Mouse (Mus musculus): ENCODE measurements around the gene Pdha2. TPM values are rescaled to one million over a fixed set of nuclear protein-coding genes. Genes with fewer than 3 reads are reported as not detected.

The Pdha2 gene
- polyA plus RNA-seq, 1 experiment from 2014 or later = not detected

GRCm38 (mm10) chr3:141216237-141216636 is 4.1 kb upstream of the Pdha2 start:
- H3K4me1 ChIP-seq (ENCODE audit: control insufficient read depth, insufficient read depth, low read length) = peaks cover 9% of the 10 kb centered on the region; the same call in 1 of the 2 replicates
- no peak overlapping the region for H3K27ac ChIP-seq (ENCODE audit: low read length)
- H3K27me3 ChIP-seq (ENCODE audit: control insufficient read depth, insufficient read depth, low read length) = no peaks in the 10 kb centered on the region
- H3K4me3 ChIP-seq (ENCODE audit: low read length) = no peak overlapping the region
- no peak for ATAC-seq (replicated peaks; ENCODE audit: extremely low read depth, insufficient read depth, low FRiP score)
- no peak overlapping the region for H3K9ac ChIP-seq (ENCODE audit: low read length)
- no peaks in the 10 kb centered on the region; the same call in 1 of the 2 replicates for H3K9me3 ChIP-seq (replicated peaks; ENCODE audit: control insufficient read depth, low read length)
- no peaks in the 10 kb centered on the region for H3K36me3 ChIP-seq (ENCODE audit: control insufficient read depth, insufficient read depth)
- 68% methylated on average over 6 of the region's 6 CpGs for WGBS
- no peak overlapping the region for H3K4me2 ChIP-seq (ENCODE audit: low read depth, low read length)

GRCm38 (mm10) chr3:141214789-141215188 is 2.6 kb upstream of the Pdha2 start:
- H3K4me2 ChIP-seq (ENCODE audit: low read depth, low read length) = no peak overlapping the region
- H3K4me3 ChIP-seq (ENCODE audit: low read length) = no peak overlapping the region
- no peak for ATAC-seq (replicated peaks; ENCODE audit: extremely low read depth, insufficient read depth, low FRiP score)
- WGBS = 59% methylated on average over 2 of the region's 2 CpGs
- H3K9ac ChIP-seq (ENCODE audit: low read length) = no peak overlapping the region
- peaks cover 9% of the 10 kb centered on the region; the same call in 1 of the 2 replicates for H3K4me1 ChIP-seq (ENCODE audit: control insufficient read depth, insufficient read depth, low read length)
- no peak overlapping the region for H3K27ac ChIP-seq (ENCODE audit: low read length)
- no peaks in the 10 kb centered on the region; the same call in 1 of the 2 replicates for H3K9me3 ChIP-seq (replicated peaks; ENCODE audit: control insufficient read depth, low read length)
- H3K27me3 ChIP-seq (ENCODE audit: control insufficient read depth, insufficient read depth, low read length) = no peaks in the 10 kb centered on the region
- no peaks in the 10 kb centered on the region for H3K36me3 ChIP-seq (ENCODE audit: control insufficient read depth, insufficient read depth)

- Histone ChIP-seq H3K36me3 (ENCODE audit: control insufficient read depth, insufficient read depth) (no peaks in the 10 kb centered on the region), H3K4me3 (ENCODE audit: low read length) (no peak overlapping the region), H3K4me1 (ENCODE audit: control insufficient read depth, insufficient read depth, low read length) (peaks cover 9% of the 10 kb centered on the region; the same call in 1 of the 2 replicates), H3K27ac (ENCODE audit: low read length) (no peak overlapping the region), H3K9ac (ENCODE audit: low read length) (no peak overlapping the region), H3K27me3 (ENCODE audit: control insufficient read depth, insufficient read depth, low read length) (no peaks in the 10 kb centered on the region), H3K4me2 (ENCODE audit: low read depth, low read length) (no peak overlapping the region), H3K9me3 (replicated peaks; ENCODE audit: control insufficient read depth, low read length) (no peaks in the 10 kb centered on the region; the same call in 1 of the 2 replicates)
- ATAC-seq (replicated peaks; ENCODE audit: extremely low read depth, insufficient read depth, low FRiP score) = no peak
These were observed 2.0 kb upstream of the Pdha2 start for GRCm38 (mm10) chr3:141214197-141214596.

- Histone ChIP-seq H3K27me3 (ENCODE audit: control insufficient read depth, insufficient read depth, low read length) (no peaks in the 10 kb centered on the region), H3K4me3 (ENCODE audit: low read length) (no peak overlapping the region), H3K36me3 (ENCODE audit: control insufficient read depth, insufficient read depth) (no peaks in the 10 kb centered on the region)
These were observed 511 bp downstream of the Pdha2 start for GRCm38 (mm10) chr3:141211644-141212043.

GRCm38 (mm10) chr3:141201766-141202165 is 10.4 kb downstream of the Pdha2 start:
- H3K4me1 ChIP-seq (ENCODE audit: control insufficient read depth, insufficient read depth, low read length) = no peaks in the 10 kb centered on the region
- H3K27me3 ChIP-seq (ENCODE audit: control insufficient read depth, insufficient read depth, low read length) = no peaks in the 10 kb centered on the region
- ATAC-seq (replicated peaks; ENCODE audit: extremely low read depth, insufficient read depth, low FRiP score) = no peak
- H3K9me3 ChIP-seq (replicated peaks; ENCODE audit: control insufficient read depth, low read length) = no peaks in the 10 kb centered on the region
- WGBS = 72% methylated on average over 2 of the region's 2 CpGs
- H3K4me3 ChIP-seq (ENCODE audit: low read length) = no peak overlapping the region
- no peak overlapping the region for H3K9ac ChIP-seq (ENCODE audit: low read length)
- no peak overlapping the region for H3K4me2 ChIP-seq (ENCODE audit: low read depth, low read length)
- H3K27ac ChIP-seq (ENCODE audit: low read length) = no peak overlapping the region
- H3K36me3 ChIP-seq (ENCODE audit: control insufficient read depth, insufficient read depth) = no peaks in the 10 kb centered on the region

More at GRCm38 (mm10) chr3:141211644-141212043, 511 bp downstream of the Pdha2 start:
- no peak for ATAC-seq (replicated peaks; ENCODE audit: extremely low read depth, insufficient read depth, low FRiP score)
- WGBS = 88% methylated on average over 17 of the region's 17 CpGs
- Histone ChIP-seq H3K9me3 (replicated peaks; ENCODE audit: control insufficient read depth, low read length) (no peaks in the 10 kb centered on the region; the same call in 1 of the 2 replicates), H3K27ac (ENCODE audit: low read length) (no peak overlapping the region), H3K4me1 (ENCODE audit: control insufficient read depth, insufficient read depth, low read length) (no peaks in the 10 kb centered on the region), H3K4me2 (ENCODE audit: low read depth, low read length) (no peak overlapping the region), H3K9ac (ENCODE audit: low read length) (no peak overlapping the region)

- no peaks in the 10 kb centered on the region for H3K4me1 ChIP-seq (ENCODE audit: control insufficient read depth, insufficient read depth, low read length)
- 70% methylated on average over 4 of the region's 4 CpGs for WGBS
- H3K36me3 ChIP-seq (ENCODE audit: control insufficient read depth, insufficient read depth) = no peaks in the 10 kb centered on the region
- H3K27me3 ChIP-seq (ENCODE audit: control insufficient read depth, insufficient read depth, low read length) = no peaks in the 10 kb centered on the region
- no peak overlapping the region for H3K27ac ChIP-seq (ENCODE audit: low read length)
- no peak overlapping the region for H3K4me2 ChIP-seq (ENCODE audit: low read depth, low read length)
- no peak overlapping the region for H3K9ac ChIP-seq (ENCODE audit: low read length)
- ATAC-seq (replicated peaks; ENCODE audit: extremely low read depth, insufficient read depth, low FRiP score) = no peak
- H3K4me3 ChIP-seq (ENCODE audit: low read length) = no peak overlapping the region
- H3K9me3 ChIP-seq (replicated peaks; ENCODE audit: control insufficient read depth, low read length) = no peaks in the 10 kb centered on the region
These were observed 14.8 kb downstream of the Pdha2 start for GRCm38 (mm10) chr3:141197308-141197861.

GRCm38 (mm10) chr3:141191653-141192052 is 20.5 kb downstream of the Pdha2 start:
- Histone ChIP-seq H3K27me3 (ENCODE audit: control insufficient read depth, insufficient read depth, low read length) (no peaks in the 10 kb centered on the region), H3K9ac (ENCODE audit: low read length) (no peak overlapping the region), H3K27ac (ENCODE audit: low read length) (no peak overlapping the region), H3K4me1 (ENCODE audit: control insufficient read depth, insufficient read depth, low read length) (no peaks in the 10 kb centered on the region), H3K9me3 (replicated peaks; ENCODE audit: control insufficient read depth, low read length) (no peaks in the 10 kb centered on the region), H3K4me2 (ENCODE audit: low read depth, low read length) (no peak overlapping the region), H3K4me3 (ENCODE audit: low read length) (no peak overlapping the region), H3K36me3 (ENCODE audit: control insufficient read depth, insufficient read depth) (no peaks in the 10 kb centered on the region)
- 74% methylated on average over 3 of the region's 3 CpGs for WGBS
- ATAC-seq (replicated peaks; ENCODE audit: extremely low read depth, insufficient read depth, low FRiP score) = no peak

- ATAC-seq (replicated peaks; ENCODE audit: extremely low read depth, insufficient read depth, low FRiP score) = no peak
- H3K9me3 ChIP-seq (replicated peaks; ENCODE audit: control insufficient read depth, low read length) = no peaks in the 10 kb centered on the region
- no peaks in the 10 kb centered on the region for H3K27me3 ChIP-seq (ENCODE audit: control insufficient read depth, insufficient read depth, low read length)
- H3K36me3 ChIP-seq (ENCODE audit: control insufficient read depth, insufficient read depth) = no peaks in the 10 kb centered on the region
- WGBS = 82% methylated on average over 4 of the region's 4 CpGs
- no peak overlapping the region for H3K4me3 ChIP-seq (ENCODE audit: low read length)
- no peak overlapping the region for H3K4me2 ChIP-seq (ENCODE audit: low read depth, low read length)
- no peaks in the 10 kb centered on the region for H3K4me1 ChIP-seq (ENCODE audit: control insufficient read depth, insufficient read depth, low read length)
- no peak overlapping the region for H3K27ac ChIP-seq (ENCODE audit: low read length)
- H3K9ac ChIP-seq (ENCODE audit: low read length) = no peak overlapping the region
These were observed 21.7 kb downstream of the Pdha2 start for GRCm38 (mm10) chr3:141190429-141190828.

GRCm38 (mm10) chr3:141160986-141161385 is 51.2 kb downstream of the Pdha2 start:
- no peak for ATAC-seq (replicated peaks; ENCODE audit: extremely low read depth, insufficient read depth, low FRiP score)
- Histone ChIP-seq H3K4me3 (ENCODE audit: low read length) (no peak overlapping the region), H3K9me3 (replicated peaks; ENCODE audit: control insufficient read depth, low read length) (no peaks in the 10 kb centered on the region), H3K27me3 (ENCODE audit: control insufficient read depth, insufficient read depth, low read length) (no peaks in the 10 kb centered on the region), H3K36me3 (ENCODE audit: control insufficient read depth, insufficient read depth) (no peaks in the 10 kb centered on the region), H3K27ac (ENCODE audit: low read length) (no peak overlapping the region), H3K4me1 (ENCODE audit: control insufficient read depth, insufficient read depth, low read length) (no peaks in the 10 kb centered on the region), H3K9ac (ENCODE audit: low read length) (no peak overlapping the region), H3K4me2 (ENCODE audit: low read depth, low read length) (no peak overlapping the region)

Data from heart, embryonic 16.5 days (tissue).